Mouse (Mus musculus) neutrophil, adult 5-6 weeks (primary cell): Measurements from ENCODE around the gene Zcchc12. TPM values are rescaled to one million over a fixed set of nuclear protein-coding genes. Genes with fewer than 3 reads are reported as not detected.

ENCODE experiments used
- ATAC-seq: fragments of 151-379, 151-347 bp; 2 replicates; pipeline ENCODE4 v1.8.0; 2017; ENCODE audit warnings: mild to moderate bottlenecking, moderate TSS enrichment; ENCODE audit not compliant: insufficient number of reproducible peaks, poor library complexity, low FRiP score, severe bottlenecking; ENCODE audit errors: extremely low read depth
- total RNA-seq: library from RNA; stranded (forward); fragments of 200-1000 nt; gene quantifications from 2 replicates; pipeline ENCODE4 v1.2.3, GENCODE M21; 2017

Zcchc12 gene
- total RNA-seq: not detected in 2 replicates

DNA sequence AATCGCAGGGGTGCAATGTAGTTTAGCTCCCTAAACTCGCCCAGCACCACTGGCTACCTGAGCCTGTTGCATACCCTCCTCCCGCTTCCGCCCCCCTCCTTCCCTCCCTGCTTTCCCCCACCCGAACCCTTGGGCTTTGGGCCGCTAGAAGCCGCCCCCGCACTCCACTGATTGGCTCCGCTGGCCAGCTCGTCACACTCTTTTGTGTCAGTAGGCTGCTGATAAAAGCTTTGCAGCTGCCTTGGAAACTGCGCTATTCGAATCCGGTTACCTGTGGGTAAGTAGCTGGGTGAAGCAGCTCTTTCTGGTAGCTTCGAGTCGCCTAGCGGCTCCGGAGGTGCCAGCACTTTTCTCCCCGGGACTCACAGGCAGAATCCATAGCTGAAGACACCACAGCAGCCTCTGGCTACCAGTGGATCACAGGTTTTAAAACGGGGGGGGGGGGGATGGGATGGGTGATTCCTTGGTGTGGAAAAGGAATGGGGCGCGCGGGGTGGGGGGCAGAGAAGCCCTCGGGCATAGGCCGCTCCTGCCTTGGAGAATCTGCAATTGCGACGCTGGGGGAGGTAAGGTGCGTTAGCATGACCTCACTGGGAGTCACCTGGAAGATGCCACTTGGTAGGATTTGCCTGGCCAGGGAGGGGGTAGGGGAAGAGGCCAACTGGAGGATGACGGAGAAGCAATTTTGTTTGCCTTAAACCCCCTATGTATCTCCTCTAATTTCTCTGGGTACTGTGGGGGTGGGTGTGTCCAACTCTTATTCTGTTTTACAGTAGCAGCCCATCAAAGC, at the start of gene Zcchc12:
TSS of gene Zcchc12 (plus strand) at position 169 of the 790 bp plus-strand sequence.
- no peak for ATAC-seq

DNA sequence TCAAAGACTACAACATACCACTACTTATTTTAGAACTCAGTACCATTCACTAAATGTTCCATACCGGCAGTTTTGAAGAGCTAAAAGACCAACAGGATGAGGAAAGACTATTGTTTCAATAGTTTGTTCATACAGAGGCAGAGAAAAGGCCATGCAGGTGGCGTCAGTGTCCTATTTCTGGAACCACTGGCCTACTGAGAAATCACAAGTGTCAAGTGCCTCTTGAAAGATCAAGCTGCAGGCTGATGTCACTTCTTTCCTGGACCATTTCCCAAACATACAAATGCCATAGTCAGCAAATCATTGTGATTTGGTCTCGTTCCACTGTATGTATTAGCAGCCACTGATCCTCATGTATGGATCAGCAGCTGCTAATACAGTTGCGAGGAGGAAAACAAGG, 49.0 kb upstream of the Zcchc12 start:
- no peak for ATAC-seq

DNA sequence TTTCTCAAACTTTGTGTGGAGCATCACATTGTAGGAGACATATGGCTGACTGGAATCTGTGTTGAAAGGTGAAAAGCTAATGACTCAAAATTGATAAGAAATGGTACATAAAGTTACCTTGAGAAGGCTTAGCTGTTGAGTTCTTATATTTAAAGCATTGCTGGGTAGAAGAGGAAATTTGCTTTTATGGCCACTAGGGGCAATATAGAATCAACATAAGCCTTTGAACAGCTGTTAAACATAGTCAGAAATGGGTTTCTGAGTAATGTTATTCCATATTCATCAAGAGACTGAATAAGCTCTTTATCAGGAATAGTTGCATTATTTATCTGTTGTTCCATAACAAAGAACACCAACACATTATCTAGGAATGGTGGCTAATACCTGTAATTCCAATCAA, 45.6 kb upstream of the Zcchc12 start:
- no peak for ATAC-seq

DNA sequence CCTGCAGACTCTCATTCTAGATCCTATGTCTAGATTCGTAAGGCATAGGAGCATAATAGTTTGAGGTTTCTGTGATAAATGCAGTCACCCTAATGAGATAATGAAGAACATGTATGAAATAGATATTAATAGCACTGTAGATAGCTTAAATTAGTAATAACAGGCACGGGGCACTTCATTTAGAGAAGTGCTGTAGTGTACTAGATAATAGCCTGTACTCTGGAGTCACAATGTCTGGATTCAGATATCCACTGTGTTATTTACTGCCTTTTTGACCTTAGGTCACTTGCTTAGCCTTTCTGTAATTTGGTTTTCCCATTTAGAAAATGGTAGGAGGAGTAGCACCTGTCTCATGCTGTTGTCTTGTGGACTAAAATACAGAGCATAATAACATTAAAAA, 39.0 kb upstream of the Zcchc12 start:
- no peak for ATAC-seq

DNA sequence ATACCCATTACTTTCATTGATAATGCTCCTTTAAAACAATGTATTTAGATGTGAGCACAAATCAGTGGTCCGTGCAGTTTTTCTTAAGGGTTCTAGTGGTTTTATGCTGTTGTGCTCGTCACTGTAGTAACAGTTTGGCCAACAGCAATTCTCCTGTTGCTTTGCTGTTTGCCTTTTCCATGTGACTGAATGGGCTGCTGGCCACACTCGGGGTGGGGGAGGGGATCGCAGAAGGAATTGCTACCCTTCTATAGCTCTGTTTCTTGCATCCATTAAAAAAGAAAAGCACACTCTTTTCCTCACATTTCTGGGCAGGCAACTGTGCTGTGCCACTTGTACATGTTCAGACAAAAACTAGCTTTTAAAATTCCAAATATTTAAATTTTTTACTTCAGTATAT, 34.1 kb upstream of the Zcchc12 start:
- ATAC-seq: no peak

DNA sequence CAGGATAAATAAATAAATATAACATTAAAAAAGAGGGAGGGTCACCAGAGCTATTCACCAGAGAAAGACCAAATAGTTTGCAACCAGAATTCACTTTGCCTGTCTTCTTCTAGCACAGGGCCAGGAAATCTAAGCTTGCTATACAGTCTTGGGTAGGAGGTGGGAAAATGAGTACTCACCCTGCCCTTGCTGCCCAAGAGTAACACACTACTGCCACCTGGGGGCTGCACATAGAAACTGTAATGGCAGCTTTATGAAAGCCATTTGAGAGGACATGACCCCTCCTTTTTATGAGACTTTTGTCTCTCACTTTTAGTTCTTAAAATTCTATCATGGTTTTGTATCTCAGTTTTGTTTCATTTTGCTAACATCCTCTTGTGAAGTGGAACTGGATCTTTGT, 12.1 kb upstream of the Zcchc12 start:
- peak; percentile 70; the same call in 1 of the 2 replicates for ATAC-seq

DNA sequence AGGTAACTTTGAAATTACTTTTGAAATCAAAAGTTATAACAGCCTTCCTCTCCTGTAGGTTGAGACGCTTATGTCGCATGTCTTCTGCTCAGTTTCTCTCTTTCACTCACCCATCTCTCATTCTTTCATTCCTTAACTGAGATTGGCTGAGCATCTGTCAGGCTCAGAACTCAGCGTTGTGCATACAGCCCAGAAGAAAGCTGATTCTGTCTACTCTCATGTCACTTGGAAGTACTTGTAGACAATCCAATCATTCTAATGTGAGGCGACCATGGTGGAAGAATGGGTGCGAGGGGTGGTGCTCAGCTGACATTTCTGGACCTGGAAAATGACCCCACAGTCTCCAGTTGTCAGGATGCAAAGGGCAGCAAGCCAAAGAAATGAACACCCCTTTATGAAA, 9.7 kb upstream of the Zcchc12 start:
- ATAC-seq: no peak

DNA sequence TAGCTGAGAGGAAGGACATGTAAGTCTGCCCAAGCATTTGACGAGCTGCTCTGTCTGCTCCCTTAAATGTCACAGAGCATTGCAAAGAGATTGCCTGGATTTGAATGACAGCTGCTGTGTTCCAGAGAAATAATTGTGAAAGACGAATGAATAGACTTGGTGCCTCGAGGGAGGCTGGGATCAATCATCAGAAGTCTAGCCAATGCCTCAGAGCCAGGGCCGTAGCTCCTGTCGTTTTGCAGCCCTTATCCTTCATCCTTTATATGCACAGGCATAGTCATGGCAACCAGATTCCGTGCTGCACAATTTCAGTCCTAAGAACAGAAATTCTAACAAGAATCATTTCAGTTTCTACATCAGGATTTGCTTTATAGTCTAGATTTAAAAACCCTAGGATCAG, 9.3 kb upstream of the Zcchc12 start:
- no peak for ATAC-seq

DNA sequence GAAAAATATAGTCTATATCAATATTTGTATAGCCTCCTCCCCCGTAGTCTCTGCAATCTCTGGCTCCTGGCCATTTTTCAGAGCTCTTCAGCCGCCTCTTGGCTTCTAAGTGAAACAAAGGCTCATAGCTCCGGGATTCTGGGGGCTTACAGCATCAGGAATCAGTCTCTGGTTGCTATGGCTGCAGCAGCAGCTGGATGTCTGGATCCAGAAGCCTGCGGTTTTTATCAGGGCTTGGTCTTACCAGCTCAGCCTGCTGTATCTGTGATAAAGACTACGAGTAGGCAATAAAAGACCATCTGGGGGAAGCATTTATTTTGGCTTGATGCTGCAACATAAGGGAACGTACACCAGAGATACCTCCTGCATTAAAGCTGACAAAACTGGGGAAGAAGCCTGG, 1.8 kb upstream of the Zcchc12 start:
- no peak for ATAC-seq

DNA sequence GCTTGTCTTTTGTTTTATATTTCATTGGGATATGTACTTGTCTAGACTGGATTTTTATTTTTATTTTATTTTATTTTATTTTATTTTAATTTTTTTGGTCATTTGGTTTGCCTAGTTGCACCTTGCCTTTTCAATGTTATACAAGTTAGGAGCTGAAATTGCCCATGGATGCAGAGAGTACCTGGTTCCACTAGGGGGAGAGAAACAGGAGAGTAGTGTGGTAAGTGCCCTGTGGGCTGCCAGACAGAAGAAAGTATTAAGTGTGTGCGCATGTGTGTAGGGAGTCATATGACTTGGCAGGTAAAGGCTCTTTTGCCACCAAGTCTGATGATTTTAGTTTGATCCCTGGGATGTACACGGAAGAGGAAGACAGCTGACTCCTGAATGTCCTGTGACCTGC, 13.8 kb downstream of the Zcchc12 start:
- no peak for ATAC-seq

DNA sequence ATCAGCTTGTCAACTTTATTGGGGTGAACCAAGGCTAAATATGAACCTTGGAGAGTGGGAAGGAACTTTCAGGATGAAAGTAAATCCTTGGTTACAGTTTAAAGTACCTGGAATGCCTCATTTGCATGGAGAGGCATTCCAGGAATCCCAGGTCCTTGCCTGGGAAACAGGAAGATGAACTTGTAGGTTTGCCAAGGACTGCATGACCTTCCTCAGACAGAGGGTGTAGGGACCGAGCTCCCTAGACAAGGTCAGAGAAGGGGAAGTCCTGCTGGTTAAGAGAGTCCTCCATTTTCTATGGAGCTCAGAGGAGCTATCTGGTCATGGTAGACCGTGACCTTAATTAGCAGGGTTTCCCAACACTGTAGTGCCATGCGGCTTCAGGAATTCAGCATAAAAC, 15.5 kb downstream of the Zcchc12 start:
- no peak for ATAC-seq

DNA sequence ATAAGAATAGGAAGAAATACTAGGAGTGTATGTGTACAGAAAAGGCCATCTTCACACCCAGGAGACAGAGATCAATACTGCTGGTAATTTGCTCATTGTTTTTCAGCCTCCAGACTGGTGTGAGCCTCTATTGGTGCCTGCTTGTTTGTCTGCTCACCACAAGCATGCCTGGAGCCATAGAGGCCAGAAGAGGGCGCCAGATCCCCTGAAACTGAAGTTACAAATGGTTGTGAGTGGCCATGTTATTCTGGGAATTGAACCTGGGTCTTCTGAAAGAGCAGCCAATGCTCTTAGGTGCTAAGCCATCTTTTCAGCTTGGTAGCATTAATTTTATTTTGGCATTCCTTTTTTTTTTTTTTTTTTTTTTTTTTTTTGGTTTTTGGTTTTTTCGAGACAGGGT, 25.7 kb downstream of the Zcchc12 start:
- no peak for ATAC-seq

DNA sequence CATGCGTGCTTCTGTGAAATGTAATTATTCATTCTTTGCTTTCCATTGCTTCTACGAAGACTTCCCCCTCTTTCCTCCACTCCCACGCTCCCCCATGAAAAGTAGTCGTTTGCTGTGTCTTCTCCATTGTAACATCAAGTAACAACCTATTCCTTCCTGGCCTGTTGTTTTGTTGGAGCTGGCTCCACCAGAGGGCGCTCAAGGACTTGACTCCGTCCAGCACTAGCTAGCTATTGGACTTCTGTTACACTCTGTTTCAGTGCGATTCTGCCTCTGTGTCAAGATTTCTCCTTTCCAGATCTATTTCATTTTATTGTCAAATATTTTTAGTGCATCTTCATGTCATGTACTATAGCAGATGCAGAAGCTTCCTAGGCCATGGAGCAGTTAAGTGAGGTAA, 30.1 kb downstream of the Zcchc12 start:
- ATAC-seq: no peak

DNA sequence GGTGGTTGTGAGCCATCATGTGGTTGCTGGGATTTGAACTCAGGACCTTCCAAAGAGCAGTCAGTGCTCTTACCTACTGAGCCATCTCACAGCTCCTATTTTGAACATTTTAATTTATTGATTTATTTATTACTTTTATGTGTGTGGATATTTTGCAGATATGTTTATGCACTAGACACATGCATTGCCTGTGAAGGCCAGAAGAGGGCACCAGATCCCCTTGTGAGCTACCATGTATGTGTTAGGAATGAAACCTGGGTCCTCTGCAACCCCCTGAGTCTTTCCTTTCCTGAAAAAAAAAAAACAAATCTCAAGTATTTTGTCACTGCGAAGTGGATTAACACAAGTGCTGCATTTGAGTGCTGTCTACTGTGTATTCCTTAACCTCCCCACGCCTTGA, 30.9 kb downstream of the Zcchc12 start:
- no peak for ATAC-seq

DNA sequence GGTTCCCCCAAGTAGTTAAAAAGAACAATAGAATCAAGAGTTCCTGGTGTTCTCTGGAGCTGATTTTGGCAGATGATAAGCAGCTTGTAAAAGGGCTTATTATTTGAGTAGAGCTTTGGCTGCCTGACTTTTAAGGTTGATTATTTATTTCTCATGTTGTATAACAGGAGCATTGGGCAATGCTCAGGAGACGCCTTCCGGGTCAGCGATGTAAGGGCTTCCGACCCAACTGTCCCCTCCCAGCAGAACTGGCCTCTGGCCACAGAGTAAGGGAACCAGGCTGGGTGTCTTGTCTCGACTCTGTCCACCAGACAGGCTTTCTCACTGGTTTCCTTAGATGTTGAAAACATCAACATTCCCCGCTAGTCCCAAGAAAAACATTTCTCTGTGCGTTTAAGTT, 33.2 kb downstream of the Zcchc12 start:
- ATAC-seq: no peak

DNA sequence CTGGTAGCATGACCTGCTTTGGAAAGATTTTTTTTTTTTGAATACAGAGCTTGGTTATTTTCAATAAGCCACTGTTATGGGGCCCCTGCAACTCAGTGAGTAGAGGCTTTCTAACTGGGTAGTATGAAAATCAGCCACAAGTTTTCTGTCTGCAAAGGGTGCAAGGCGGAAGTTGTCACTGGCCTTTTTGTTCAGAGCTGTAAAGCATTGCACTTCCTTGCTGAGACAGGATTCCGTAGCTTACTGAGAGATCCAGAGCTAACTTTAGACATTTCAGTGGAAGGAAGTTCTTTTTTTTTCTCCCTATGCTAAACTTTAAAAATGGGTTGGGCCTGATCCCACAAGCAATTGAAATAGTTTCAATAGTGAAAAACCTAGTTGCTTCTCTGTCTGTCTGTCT, 33.6 kb downstream of the Zcchc12 start:
- ATAC-seq: no peak

DNA sequence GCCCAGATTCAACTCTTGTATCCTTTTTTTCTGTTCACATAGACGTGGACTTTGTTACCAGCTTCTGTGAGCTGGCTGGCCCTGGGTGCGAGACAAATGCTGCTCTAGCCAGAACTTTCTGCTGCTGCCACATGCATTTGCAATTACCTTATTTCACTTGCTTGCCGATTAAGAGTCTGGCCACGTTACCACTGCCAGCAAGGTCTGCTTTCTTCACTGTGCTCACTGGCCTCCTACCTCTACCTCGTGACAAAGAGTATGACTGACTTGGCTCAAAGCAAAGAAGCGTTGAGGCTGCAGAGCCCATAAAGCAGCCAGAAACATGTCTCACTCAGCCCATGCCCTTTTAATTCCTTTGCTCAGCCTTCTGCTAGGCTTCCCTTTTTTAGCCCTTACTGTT, 39.9 kb downstream of the Zcchc12 start:
- ATAC-seq: no peak
